Mouse (Mus musculus): ENCODE measurements around the gene Zfhx2. TPM values are rescaled to one million over a fixed set of nuclear protein-coding genes. Genes with fewer than 3 reads are reported as not detected.

Zfhx2 gene
- polyA plus RNA-seq, 1 experiment from 2014 or later: 4.3 TPM

GRCm38 (mm10) chr14:55083481-55083880, 8.6 kb downstream of the Zfhx2 start:
- no peaks in the 10 kb centered on the region for H3K9me3 ChIP-seq (ENCODE audit: low read length)
- no peak overlapping the region for H3K27ac ChIP-seq (ENCODE audit: low read length)
- peaks cover 24% of the 10 kb centered on the region for H3K4me1 ChIP-seq (ENCODE audit: insufficient read depth, low read length)

GRCm38 (mm10) chr14:55081105-55081504, 11.0 kb downstream of the Zfhx2 start:
- no peaks in the 10 kb centered on the region for H3K36me3 ChIP-seq (ENCODE audit: insufficient read depth, low read length)
- no peak overlapping the region for H3K27ac ChIP-seq (ENCODE audit: low read length)
- no peaks in the 10 kb centered on the region for H3K27me3 ChIP-seq (ENCODE audit: insufficient read depth, low read length)
- no peak overlapping the region for H3K9ac ChIP-seq (replicated peaks; ENCODE audit: low read length)
- no peak overlapping the region for H3K4me2 ChIP-seq (replicated peaks; ENCODE audit: low read depth, low read length)
- no peak for ATAC-seq (ENCODE audit: low FRiP score, low TSS enrichment)
- H3K9me3 ChIP-seq (ENCODE audit: low read length): no peaks in the 10 kb centered on the region
- H3K4me3 ChIP-seq (ENCODE audit: low read length): no peak overlapping the region
- peaks cover 32% of the 10 kb centered on the region for H3K4me1 ChIP-seq (ENCODE audit: insufficient read depth, low read length)
- 26% methylated on average over 5 of the region's 5 CpGs for WGBS

More at GRCm38 (mm10) chr14:55083481-55083880, 8.6 kb downstream of the Zfhx2 start:
- H3K9ac ChIP-seq (replicated peaks; ENCODE audit: low read length): no peak overlapping the region
- H3K4me2 ChIP-seq (replicated peaks; ENCODE audit: low read depth, low read length): no peak overlapping the region
- H3K4me3 ChIP-seq (ENCODE audit: low read length): no peak overlapping the region
- H3K27me3 ChIP-seq (ENCODE audit: insufficient read depth, low read length): no peaks in the 10 kb centered on the region
- no peaks in the 10 kb centered on the region for H3K36me3 ChIP-seq (ENCODE audit: insufficient read depth, low read length)
- ATAC-seq (ENCODE audit: low FRiP score, low TSS enrichment): no peak
- WGBS: 73% methylated on average over 6 of the region's 6 CpGs

GRCm38 (mm10) chr14:55079214-55079970, 12.7 kb downstream of the Zfhx2 start:
- H3K4me2 ChIP-seq (replicated peaks; ENCODE audit: low read depth, low read length): peak overlapping the region; percentile 44
- peak overlapping the region; percentile 37; the same call in 1 of the 2 replicates for H3K9ac ChIP-seq (replicated peaks; ENCODE audit: low read length)
- 20% methylated on average over 8 of the region's 8 CpGs for WGBS
- ATAC-seq (ENCODE audit: low FRiP score, low TSS enrichment): peak; percentile 52
- H3K9me3 ChIP-seq (ENCODE audit: low read length): no peaks in the 10 kb centered on the region
- peaks cover 23% of the 10 kb centered on the region for H3K4me1 ChIP-seq (ENCODE audit: insufficient read depth, low read length)
- no peaks in the 10 kb centered on the region for H3K36me3 ChIP-seq (ENCODE audit: insufficient read depth, low read length)
- no peak overlapping the region for H3K4me3 ChIP-seq (ENCODE audit: low read length)
- H3K27ac ChIP-seq (ENCODE audit: low read length): peak overlapping the region; percentile 60; the same call in 1 of the 2 replicates
- no peaks in the 10 kb centered on the region for H3K27me3 ChIP-seq (ENCODE audit: insufficient read depth, low read length)

- H3K4me3 ChIP-seq (ENCODE audit: low read length): peak overlapping the region; percentile 28; the same call in 1 of the 2 replicates
- H3K4me1 ChIP-seq (ENCODE audit: insufficient read depth, low read length): peaks cover 23% of the 10 kb centered on the region
- H3K4me2 ChIP-seq (replicated peaks; ENCODE audit: low read depth, low read length): peak overlapping the region; percentile 44
- 5% methylated on average over 23 of the region's 23 CpGs for WGBS
- ATAC-seq (ENCODE audit: low FRiP score, low TSS enrichment): peak; percentile 83
- H3K27ac ChIP-seq (ENCODE audit: low read length): peak overlapping the region; percentile 60
- no peaks in the 10 kb centered on the region for H3K36me3 ChIP-seq (ENCODE audit: insufficient read depth, low read length)
- no peaks in the 10 kb centered on the region for H3K27me3 ChIP-seq (ENCODE audit: insufficient read depth, low read length)
- H3K9me3 ChIP-seq (ENCODE audit: low read length): no peaks in the 10 kb centered on the region
- H3K9ac ChIP-seq (replicated peaks; ENCODE audit: low read length): peak overlapping the region; percentile 37
Observed at GRCm38 (mm10) chr14:55078366-55078989, 13.6 kb downstream of the Zfhx2 start.

GRCm38 (mm10) chr14:55077481-55078365, 14.4 kb downstream of the Zfhx2 start:
- no peaks in the 10 kb centered on the region for H3K9me3 ChIP-seq (ENCODE audit: low read length)
- H3K36me3 ChIP-seq (ENCODE audit: insufficient read depth, low read length): 0 out of 2 replicates have a peak, but pooled peaks cover 4% of the 10 kb centered on the region
- peak overlapping the region; percentile 28; the same call in 1 of the 2 replicates for H3K4me3 ChIP-seq (ENCODE audit: low read length)
- no peaks in the 10 kb centered on the region; the same call in 1 of the 2 replicates for H3K27me3 ChIP-seq (ENCODE audit: insufficient read depth, low read length)
- H3K4me1 ChIP-seq (ENCODE audit: insufficient read depth, low read length): peaks cover 23% of the 10 kb centered on the region
- H3K9ac ChIP-seq (replicated peaks; ENCODE audit: low read length): peak overlapping the region; percentile 37; the same call in 1 of the 2 replicates
- H3K4me2 ChIP-seq (replicated peaks; ENCODE audit: low read depth, low read length): peak overlapping the region; percentile 44
- 28% methylated on average over 15 of the region's 15 CpGs for WGBS
- no peak overlapping the region for H3K27ac ChIP-seq (ENCODE audit: low read length)
- no peak for ATAC-seq (ENCODE audit: low FRiP score, low TSS enrichment)

- H3K27ac ChIP-seq (ENCODE audit: low read length): no peak overlapping the region
- no peaks in the 10 kb centered on the region; the same call in 1 of the 2 replicates for H3K27me3 ChIP-seq (ENCODE audit: insufficient read depth, low read length)
- WGBS: 58% methylated on average over 3 of the region's 3 CpGs
- ATAC-seq (ENCODE audit: low FRiP score, low TSS enrichment): no peak
- H3K4me3 ChIP-seq (ENCODE audit: low read length): no peak overlapping the region
- H3K4me2 ChIP-seq (replicated peaks; ENCODE audit: low read depth, low read length): no peak overlapping the region
- H3K36me3 ChIP-seq (ENCODE audit: insufficient read depth, low read length): 0 out of 2 replicates have a peak, but pooled peaks cover 4% of the 10 kb centered on the region
- H3K9ac ChIP-seq (replicated peaks; ENCODE audit: low read length): no peak overlapping the region
- no peaks in the 10 kb centered on the region for H3K9me3 ChIP-seq (ENCODE audit: low read length)
- H3K4me1 ChIP-seq (ENCODE audit: insufficient read depth, low read length): peaks cover 31% of the 10 kb centered on the region
Observed at GRCm38 (mm10) chr14:55076956-55077355, 15.2 kb downstream of the Zfhx2 start.

GRCm38 (mm10) chr14:55076224-55076623, 15.9 kb downstream of the Zfhx2 start:
- ATAC-seq (ENCODE audit: low FRiP score, low TSS enrichment): no peak
- Histone ChIP-seq H3K9ac (replicated peaks; ENCODE audit: low read length) (0 out of 2 replicates have a peak overlapping the region, but pooled peaks have one; percentile 2), H3K4me1 (ENCODE audit: insufficient read depth, low read length) (peaks cover 37% of the 10 kb centered on the region), H3K27ac (ENCODE audit: low read length) (no peak overlapping the region), H3K4me2 (replicated peaks; ENCODE audit: low read depth, low read length) (no peak overlapping the region), H3K27me3 (ENCODE audit: insufficient read depth, low read length) (no peaks in the 10 kb centered on the region; the same call in 1 of the 2 replicates), H3K36me3 (ENCODE audit: insufficient read depth, low read length) (0 out of 2 replicates have a peak, but pooled peaks cover 4% of the 10 kb centered on the region), H3K9me3 (ENCODE audit: low read length) (no peaks in the 10 kb centered on the region), H3K4me3 (ENCODE audit: low read length) (no peak overlapping the region)
- WGBS: 40% methylated on average over 6 of the region's 6 CpGs

GRCm38 (mm10) chr14:55074416-55074815, 17.7 kb downstream of the Zfhx2 start:
- Histone ChIP-seq H3K9me3 (ENCODE audit: low read length) (no peaks in the 10 kb centered on the region), H3K4me2 (replicated peaks; ENCODE audit: low read depth, low read length) (no peak overlapping the region), H3K27me3 (ENCODE audit: insufficient read depth, low read length) (no peaks in the 10 kb centered on the region; the same call in 1 of the 2 replicates), H3K27ac (ENCODE audit: low read length) (no peak overlapping the region), H3K4me1 (ENCODE audit: insufficient read depth, low read length) (peaks cover 34% of the 10 kb centered on the region), H3K4me3 (ENCODE audit: low read length) (no peak overlapping the region), H3K36me3 (ENCODE audit: insufficient read depth, low read length) (0 out of 2 replicates have a peak, but pooled peaks cover 4% of the 10 kb centered on the region), H3K9ac (replicated peaks; ENCODE audit: low read length) (no peak overlapping the region)
- WGBS: 92% methylated on average over 12 of the region's 12 CpGs
- ATAC-seq (ENCODE audit: low FRiP score, low TSS enrichment): no peak

- Histone ChIP-seq H3K4me2 (replicated peaks; ENCODE audit: low read depth, low read length) (peak overlapping the region; percentile 39), H3K4me3 (ENCODE audit: low read length) (peak overlapping the region; percentile 10; the same call in 1 of the 2 replicates), H3K9ac (replicated peaks; ENCODE audit: low read length) (peak overlapping the region; percentile 37)
Observed at GRCm38 (mm10) chr14:55071756-55072155, 20.4 kb downstream of the Zfhx2 start.

More at GRCm38 (mm10) chr14:55071756-55072155, 20.4 kb downstream of the Zfhx2 start:
- Histone ChIP-seq H3K4me1 (ENCODE audit: insufficient read depth, low read length) (peaks cover 16% of the 10 kb centered on the region), H3K36me3 (ENCODE audit: insufficient read depth, low read length) (peaks cover 6% of the 10 kb centered on the region; the same call in 1 of the 2 replicates), H3K27me3 (ENCODE audit: insufficient read depth, low read length) (no peaks in the 10 kb centered on the region; the same call in 1 of the 2 replicates), H3K27ac (ENCODE audit: low read length) (no peak overlapping the region), H3K9me3 (ENCODE audit: low read length) (no peaks in the 10 kb centered on the region)
- 12% methylated on average over 19 of the region's 19 CpGs for WGBS
- peak; percentile 33; the same call in 1 of the 2 replicates for ATAC-seq (ENCODE audit: low FRiP score, low TSS enrichment)
